Mouse (Mus musculus): ENCODE results near the gene 2900026A02Rik.

GRCm38 (mm10) chr5:113195907-113196306 is 25.1 kb downstream of the 2900026A02Rik start:
- TF ChIP-seq GATA1 (IDR thresholded peaks at IDR 0.05; ENCODE audit: low read length), result no peak
- TF ChIP-seq TAL1 (IDR thresholded peaks at IDR 0.05; ENCODE audit: low read length), result no peak
